Mouse (Mus musculus) MEL (cell line): Measurements from ENCODE around the gene Agpat1.

Experiments used
- CTCF ChIP-seq, 3 experiments: IDR thresholded peaks in 2 of 3; conservative IDR thresholded peaks in 1 of 3; 2 replicates each; pipeline ENCODE4 v1.5.1; 2011 to 2012; ENCODE audit warnings: low read length in 3 of 3, low read depth in 2 of 3, mild to moderate bottlenecking in 2 of 3, improper control_type of control experiment in 1 of 3, inconsistent platforms in 1 of 3, mixed read lengths in 1 of 3, moderate library complexity in 1 of 3; ENCODE audit not compliant: control insufficient read depth in 1 of 3, insufficient read depth in 1 of 3, poor library complexity in 1 of 3, severe bottlenecking in 1 of 3
- RAD21 ChIP-seq: IDR thresholded peaks from 2 replicates; pipeline ENCODE4 v1.6.1; 2011; ENCODE audit warnings: mild to moderate bottlenecking, low read depth, low read length, improper control_type of control experiment

DNA sequence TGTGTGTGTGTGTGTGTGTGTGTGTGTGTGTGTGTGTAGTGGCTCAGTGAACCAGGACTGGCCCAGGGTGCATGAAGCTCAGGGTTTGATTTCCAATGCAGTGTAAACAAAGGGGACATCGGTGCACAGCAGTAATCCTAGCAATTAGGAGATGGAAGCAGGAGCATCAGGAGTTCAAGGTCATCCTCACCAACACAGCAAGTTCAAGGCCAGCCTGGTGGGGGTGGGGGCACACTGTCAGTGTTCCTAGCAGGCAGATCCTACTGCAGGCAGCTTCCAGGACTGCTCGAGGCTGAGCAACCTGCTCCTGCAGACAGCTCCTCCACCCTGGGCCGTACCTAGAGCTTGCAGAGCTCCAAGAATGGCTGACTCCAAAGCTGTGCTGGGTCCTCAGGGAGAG is 41.5 kb upstream of the Agpat1 start:
- TF ChIP-seq CTCF (IDR thresholded peaks at IDR 0.05 in 2 of 3, conservative IDR thresholded peaks at IDR 0.05 in 1 of 3; ENCODE audit: control insufficient read depth in 1 of 3, insufficient read depth in 1 of 3, low read depth in 2 of 3, low read length in 3 of 3, poor library complexity in 1 of 3, severe bottlenecking in 1 of 3) (no peak), RAD21 (no peak)
